Comparison of ENCODE assay signal across 23 mouse cellular contexts in genomic region chr19:60485261-60485660, GRCm38 (mm10). TPM values are rescaled to one million over a fixed set of nuclear protein-coding genes. Genes with fewer than 3 reads are reported as not detected.
"Had no signal": no experiment of that assay in that cellular context is flagged by ENCODE, and none has a peak within 500 bp of the region (broad histone marks: within the 10 kb centered on the region; RNA-seq: fewer than 3 reads in every experiment).

No protein-coding gene starts in this region.

- H3K27me3 ChIP-seq: neural tube, embryonic 15.5 days; stomach, embryonic 15.5 days had no signal

- H3K9me3 ChIP-seq: neural tube, embryonic 15.5 days; stomach, embryonic 15.5 days had no signal

- H3K9ac ChIP-seq: neural tube, embryonic 15.5 days; stomach, embryonic 15.5 days had no signal

- H3K4me1 ChIP-seq: neural tube, embryonic 15.5 days; stomach, embryonic 15.5 days had no signal

- H3K27ac ChIP-seq: neural tube, embryonic 15.5 days; stomach, embryonic 15.5 days; stomach, postnatal 0 days had no signal

- H3K36me3 ChIP-seq: neural tube, embryonic 15.5 days; stomach, embryonic 15.5 days had no signal

- DNase-seq: retina, postnatal 1 day; right cerebral cortex, adult 18-20 months; right cerebral cortex, postnatal 14 days; right cerebral cortex, postnatal 25 days; right cerebral cortex, postnatal 4 days; spleen, adult 18-20 months; thymus, adult 18-20 months; thymus, adult 2 months; thymus, postnatal 14 days; thymus, postnatal 25 days; thymus, postnatal 36 days; thymus, postnatal 4 days had no signal

- H3K4me3 ChIP-seq: neural tube, embryonic 15.5 days; stomach, embryonic 15.5 days had no signal

RNA-seq across cellular contexts. Expression of gene Prlhr, which starts 17.2 kb away (rescaled TPM):
- total RNA-seq: neutrophil, adult 5-6 weeks had no signal
- polyA plus RNA-seq: small intestine, adult 2 months; spleen, adult 2 months; stomach, embryonic 14.5 days; stomach, embryonic 15.5 days; stomach, embryonic 16.5 days; stomach, postnatal 0 days; testis, adult 2 months; thymus, postnatal 0 days; urinary bladder, adult 2 months had no signal
